Mouse (Mus musculus): ENCODE measurements around the gene Mboat2.
A peak's percentile ranks its signal among the peaks of the same experiment; 100 is the strongest.

The Mboat2 gene

GRCm38 (mm10) chr12:25012555-25013540 is 182.2 kb downstream of the Mboat2 start:
- DNase-seq (ENCODE audit: low read depth), result peak; percentile 50

Data from induced T-regulatory cell, adult 2 months (primary cell).